Mouse (Mus musculus) ES-E14 (cell line): ENCODE measurements around the gene Chdh. TPM values are rescaled to one million over a fixed set of nuclear protein-coding genes. Genes with fewer than 3 reads are reported as not detected.

Source experiments
- DNase-seq: peaks from one replicate; pipeline ENCODE4 v3.0.0-alpha.2; 2013; ENCODE audit warnings: low read depth, low spot score
- H3K27ac ChIP-seq: 2 replicates; pipeline ENCODE4 v1.5.1; 2012; ENCODE audit warnings: low read depth, mild to moderate bottlenecking, low read length, moderate library complexity, mixed read lengths; ENCODE audit not compliant: poor library complexity, insufficient read depth, severe bottlenecking
- H3K36me3 ChIP-seq: 2 replicates; pipeline ENCODE4 v1.6.1; 2012; ENCODE audit warnings: mild to moderate bottlenecking, low read length, moderate library complexity, mixed read lengths; ENCODE audit not compliant: control insufficient read depth, poor library complexity, insufficient read depth, severe bottlenecking
- H3K4me1 ChIP-seq, 2 experiments: fragments of 150-350 bp in 1 of 2; sonication (generic) in 1 of 2; 2 replicates each; pipeline ENCODE4 v1.6.1; 2012; ENCODE audit warnings: low read length in 2 of 2, mild to moderate bottlenecking in 1 of 2, mixed read lengths in 1 of 2; ENCODE audit not compliant: control insufficient read depth in 2 of 2, insufficient read depth in 2 of 2, poor library complexity in 1 of 2
- H3K4me3 ChIP-seq, 2 experiments: fragments of 150-350 bp in 1 of 2; sonication (generic) in 1 of 2; 2 replicates each; pipeline ENCODE4 v1.5.1; 2012; ENCODE audit warnings: low read length in 2 of 2, low read depth in 1 of 2, mild to moderate bottlenecking in 1 of 2, mixed read lengths in 1 of 2; ENCODE audit not compliant: insufficient read depth in 1 of 2, poor library complexity in 1 of 2, severe bottlenecking in 1 of 2
- H3K9ac ChIP-seq: 2 replicates; pipeline ENCODE4 v1.6.1; 2012; ENCODE audit warnings: low read depth, mild to moderate bottlenecking, low read length, mixed read lengths; ENCODE audit not compliant: poor library complexity, insufficient read depth, severe bottlenecking
- H3K9me3 ChIP-seq: fragments of 150-350 bp; sonication (generic); 2 replicates; pipeline ENCODE4 v1.6.1; 2012; ENCODE audit warnings: low read depth, mild to moderate bottlenecking, low read length; ENCODE audit not compliant: control insufficient read depth, insufficient read depth
- CHD2 ChIP-seq: IDR thresholded peaks from 2 replicates; pipeline ENCODE4 v1.6.1; 2014; ENCODE audit warnings: mild to moderate bottlenecking, low read depth, low read length, inconsistent platforms
- HCFC1 ChIP-seq: IDR thresholded peaks from 2 replicates; pipeline ENCODE4 v1.6.1; 2012; ENCODE audit warnings: low read length, inconsistent platforms, borderline replicate concordance; ENCODE audit not compliant: insufficient read depth
- MAFK ChIP-seq: IDR thresholded peaks from 2 replicates; pipeline ENCODE4 v1.6.1; 2014; ENCODE audit warnings: mild to moderate bottlenecking, low read depth, low read length, inconsistent platforms; ENCODE audit not compliant: insufficient read depth
- ZC3H11A ChIP-seq: IDR thresholded peaks from 2 replicates; pipeline ENCODE4 v1.6.1; 2012; ENCODE audit warnings: low read depth, mild to moderate bottlenecking, inconsistent platforms, low read length, borderline replicate concordance
- ZNF384 ChIP-seq: IDR thresholded peaks from 2 replicates; pipeline ENCODE4 v1.6.1; 2012; ENCODE audit warnings: low read depth, low read length, inconsistent platforms
- in situ Hi-C, 2 experiments: fragments of 600-800 bp; cut with MboI; formaldehyde crosslinking; loops; one replicate each; pipeline ENCODE4 v1.15.1; 2025; ENCODE audit warnings: low sequenced_read_pairs in 2 of 2, inconsistent platforms in 1 of 2; ENCODE audit not compliant: unreplicated experiment in 2 of 2
- total RNA-seq: library from RNA; depleted of rRNA; stranded (reverse); fragments of 300-350 nt; gene quantifications from 2 replicates; pipeline ENCODE4 v1.2.3, GENCODE M21; 2012

Chdh gene
- total RNA-seq, 1 experiment: 0.36 TPM

DNA sequence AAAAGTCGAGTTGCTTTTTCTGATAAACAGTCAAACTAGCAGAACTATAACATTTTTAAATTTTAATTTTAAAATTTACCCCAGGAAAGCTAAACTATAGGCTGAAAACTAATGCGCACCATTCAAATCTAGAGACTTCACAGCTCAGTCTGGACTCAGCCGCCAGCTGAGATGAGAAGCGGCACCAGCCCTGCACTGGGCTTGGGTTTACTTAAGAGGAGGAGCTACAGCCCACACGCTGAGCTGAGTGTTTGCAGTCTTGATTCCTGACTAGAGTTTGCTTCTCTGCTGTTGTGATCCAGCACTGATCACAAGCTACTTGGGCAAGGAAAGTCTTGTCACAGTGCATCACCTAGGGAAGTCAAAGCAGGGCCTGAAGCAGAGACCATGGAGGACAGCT lies 36.8 kb upstream of the Chdh start:
- H3K9me3 ChIP-seq: no peaks in the 10 kb centered on the region
- H3K4me1 ChIP-seq: peaks cover 0 to 3% of the 10 kb centered on the region in 2 experiments; a peak in 1 of 4 replicates
- in situ Hi-C loops: no loop called here
- no peak for DNase-seq
- no peak for TF ChIP-seq CHD2
- no peak for TF ChIP-seq HCFC1
- TF ChIP-seq ZC3H11A: no peak
- no peak for TF ChIP-seq ZNF384
- no peak for TF ChIP-seq MAFK
- no peak overlapping the region for H3K27ac ChIP-seq
- peaks cover 22% of the 10 kb centered on the region for H3K36me3 ChIP-seq
- no peak overlapping the region; the same call in 1 of the 2 replicates for H3K9ac ChIP-seq
- H3K4me3 ChIP-seq: no peak overlapping the region

DNA sequence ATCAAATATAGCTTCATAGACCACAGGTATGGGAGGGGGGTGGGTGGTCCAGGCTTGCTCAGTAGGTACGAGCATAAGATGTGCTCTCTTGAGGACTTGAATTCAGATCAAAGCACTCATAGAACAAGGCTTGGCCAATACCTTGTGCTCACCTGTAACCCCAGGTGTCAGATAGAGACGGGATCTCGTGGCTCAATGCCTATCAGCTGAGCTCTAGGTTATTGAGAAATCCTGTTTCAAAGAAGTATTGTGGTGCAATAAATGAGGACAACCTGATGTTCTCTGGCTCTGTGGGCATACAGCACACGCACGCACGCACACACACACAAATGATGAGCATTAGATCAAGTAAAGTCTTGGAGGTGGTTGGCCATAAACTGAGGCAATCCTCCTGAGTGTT lies 31.9 kb upstream of the Chdh start:
- in situ Hi-C loops: no loop called here
- DNase-seq: no peak
- Histone ChIP-seq H3K27ac (no peak overlapping the region), H3K9ac (no peak overlapping the region), H3K4me3 (no peak overlapping the region), H3K4me1 (0 out of 4 replicates have a peak, but pooled peaks cover 0 to 1% of the 10 kb centered on the region in 2 experiments), H3K36me3 (peaks cover 25% of the 10 kb centered on the region), H3K9me3 (no peaks in the 10 kb centered on the region)
- TF ChIP-seq ZC3H11A (no peak), ZNF384 (no peak), HCFC1 (no peak), CHD2 (no peak), MAFK (no peak)

DNA sequence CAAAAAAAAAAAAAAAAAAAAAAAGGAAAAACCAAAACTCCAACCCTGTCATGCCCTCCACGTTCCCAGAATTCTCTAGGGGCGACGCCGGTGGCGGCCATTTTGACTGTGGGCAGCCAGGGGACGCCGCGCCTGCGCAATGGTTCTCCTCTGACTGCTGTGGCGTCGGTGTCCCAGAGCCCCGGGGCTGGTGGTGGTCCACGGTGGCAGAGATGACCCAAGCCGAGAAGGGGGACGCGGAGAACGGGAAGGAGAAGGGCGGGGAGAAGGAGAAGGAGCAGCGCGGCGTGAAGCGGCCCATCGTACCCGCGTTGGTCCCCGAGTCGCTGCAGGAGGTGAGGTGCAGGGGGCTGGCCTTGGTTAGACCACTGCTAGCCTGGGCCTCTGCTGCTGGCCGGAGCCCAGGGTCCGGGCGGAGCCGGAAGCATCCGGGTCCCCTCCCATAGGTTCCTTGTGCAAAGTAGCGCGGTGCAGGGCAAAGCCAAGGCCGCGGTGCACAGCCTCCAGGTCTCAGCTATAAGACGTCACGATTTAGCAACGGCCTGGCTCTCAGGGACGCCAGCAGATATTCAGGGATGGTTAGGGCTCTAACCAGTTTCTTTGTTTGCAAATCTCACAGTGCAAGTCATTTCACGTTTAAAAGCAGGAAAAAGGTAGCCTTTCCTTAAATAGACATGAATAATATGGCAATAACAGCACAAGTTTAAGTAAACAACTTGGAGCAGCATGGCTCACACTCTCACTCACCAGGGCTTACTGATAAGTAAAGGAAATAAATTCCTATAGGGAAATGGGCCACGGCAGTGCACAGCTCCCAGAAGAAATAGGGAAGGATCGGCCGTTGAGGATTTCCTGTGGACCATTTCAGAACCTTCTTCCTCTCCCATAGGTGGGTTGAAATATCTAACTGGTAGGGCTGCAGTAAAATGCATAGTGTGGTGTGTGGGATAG lies 30.3 kb upstream of the Chdh start, which contains the start of gene Actr8:
TSS of gene Actr8 (plus strand) at position 84 of the 951 bp plus-strand sequence.
- TF ChIP-seq MAFK (no peak), ZNF384 (peak; percentile 96), HCFC1 (peak; percentile 89)
- Histone ChIP-seq H3K4me1 (no peaks in the 10 kb centered on the region), H3K4me3 (peak within 1 kb of the TSS; percentile 94 to 97), H3K36me3 (peaks cover 26% of the 10 kb centered on the region), H3K27ac (peak within 1 kb of the TSS; percentile 84), H3K9me3 (no peaks in the 10 kb centered on the region), H3K9ac (peak within 1 kb of the TSS; percentile 95)
- peak; percentile 68 for DNase-seq
- in situ Hi-C loops: no loop called here

DNA sequence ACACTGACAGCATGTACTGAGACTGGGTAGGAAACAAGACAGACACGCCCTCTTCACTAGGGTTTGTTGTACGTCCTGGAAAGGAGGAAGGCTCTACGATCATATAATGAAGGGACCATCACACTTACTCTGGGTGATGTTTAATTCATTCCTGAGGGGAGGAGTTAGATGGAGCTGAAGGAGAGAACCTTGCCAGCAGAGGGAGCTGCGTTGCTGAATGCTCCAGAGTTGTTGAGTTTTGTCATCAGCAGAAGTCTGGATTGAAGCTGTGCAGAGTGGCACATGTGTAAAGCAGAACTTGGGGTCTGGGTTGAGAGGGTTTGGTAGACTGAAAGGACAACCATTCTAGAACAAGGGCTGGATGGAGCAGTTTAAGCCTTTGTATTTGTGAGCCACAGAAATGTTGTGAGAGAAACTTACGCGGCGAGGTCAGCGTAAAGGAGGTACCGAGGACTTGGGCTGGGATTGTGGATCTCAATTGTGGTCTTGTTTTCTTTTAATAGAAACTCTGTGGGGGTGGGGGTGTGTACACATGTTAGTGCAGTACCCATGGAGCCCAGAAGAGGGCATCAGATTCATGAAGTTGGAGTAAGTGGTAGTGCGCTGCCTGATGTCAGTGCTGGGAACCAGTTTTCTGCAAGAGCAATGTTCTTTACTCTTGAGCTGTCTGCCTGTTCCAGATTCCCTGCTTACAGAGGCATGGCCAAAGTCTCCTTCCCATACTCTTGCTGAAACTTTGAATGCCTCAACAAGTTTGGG lies 28.2 kb upstream of the Chdh start:
- Histone ChIP-seq H3K4me1 (no peaks in the 10 kb centered on the region), H3K36me3 (peaks cover 34% of the 10 kb centered on the region), H3K9ac (no peak overlapping the region), H3K4me3 (no peak overlapping the region), H3K9me3 (no peaks in the 10 kb centered on the region; the same call in 1 of the 2 replicates), H3K27ac (no peak overlapping the region)
- peak; percentile 46 for DNase-seq
- TF ChIP-seq ZC3H11A (no peak), HCFC1 (no peak), ZNF384 (no peak), MAFK (no peak), CHD2 (no peak)
- in situ Hi-C loops: no loop called here
